Mouse (Mus musculus) adrenal gland, adult 8-10 months (tissue): Measurements from ENCODE around the gene Ppm1h. TPM values are rescaled to one million over a fixed set of nuclear protein-coding genes. Genes with fewer than 3 reads are reported as not detected.
A peak's percentile ranks its signal among the peaks of the same experiment; 100 is the strongest.

ENCODE experiments used
- DNase-seq: peaks from one replicate; pipeline ENCODE4 v3.0.0; 2022
- total RNA-seq, 4 experiments: library from RNA; stranded (reverse); gene quantifications; 2 replicates each; pipeline ENCODE4 v1.2.4; 2022

Ppm1h gene
- total RNA-seq = 10 to 100 TPM; 20.7 to 25.8 (median 24.2) TPM

- peak; percentile 65 for DNase-seq
These were observed at the start of gene Ppm1h for GRCm38 (mm10) chr10:122678541-122679436. TSS of gene Ppm1h (plus strand) at chr10:122678762.

- DNase-seq = no peak
These were observed 49.6 kb upstream of the Ppm1h start for GRCm38 (mm10) chr10:122629003-122629402.

GRCm38 (mm10) chr10:122639879-122640278 is 38.7 kb upstream of the Ppm1h start:
- DNase-seq = no peak

- DNase-seq = no peak
These were observed 37.2 kb upstream of the Ppm1h start for GRCm38 (mm10) chr10:122641263-122641795.

GRCm38 (mm10) chr10:122642125-122642524 is 36.4 kb upstream of the Ppm1h start:
- no peak for DNase-seq

GRCm38 (mm10) chr10:122651932-122652331 is 26.6 kb upstream of the Ppm1h start:
- no peak for DNase-seq

- DNase-seq = no peak
These were observed 26.0 kb upstream of the Ppm1h start for GRCm38 (mm10) chr10:122652578-122652977.

GRCm38 (mm10) chr10:122665652-122666051 is 12.9 kb upstream of the Ppm1h start:
- no peak for DNase-seq

GRCm38 (mm10) chr10:122671253-122671652 is 7.3 kb upstream of the Ppm1h start:
- DNase-seq = no peak

GRCm38 (mm10) chr10:122672044-122672443 is 6.5 kb upstream of the Ppm1h start:
- DNase-seq = no peak

- DNase-seq = peak; percentile 36
These were observed 979 bp downstream of the Ppm1h start for GRCm38 (mm10) chr10:122679437-122680045.

GRCm38 (mm10) chr10:122680387-122681084 is 2.0 kb downstream of the Ppm1h start:
- DNase-seq = no peak

GRCm38 (mm10) chr10:122681085-122681408 is 2.5 kb downstream of the Ppm1h start:
- DNase-seq = no peak

- no peak for DNase-seq
These were observed 5.3 kb downstream of the Ppm1h start for GRCm38 (mm10) chr10:122683819-122684330.

- no peak for DNase-seq
These were observed 6.7 kb downstream of the Ppm1h start for GRCm38 (mm10) chr10:122685297-122685696.

GRCm38 (mm10) chr10:122685836-122686531 is 7.4 kb downstream of the Ppm1h start:
- DNase-seq = no peak

GRCm38 (mm10) chr10:122690698-122691097 is 12.1 kb downstream of the Ppm1h start:
- DNase-seq = no peak

- no peak for DNase-seq
These were observed 14.7 kb downstream of the Ppm1h start for GRCm38 (mm10) chr10:122693158-122693777.

GRCm38 (mm10) chr10:122693911-122694618 is 15.5 kb downstream of the Ppm1h start:
- DNase-seq = no peak

GRCm38 (mm10) chr10:122696335-122696734 is 17.8 kb downstream of the Ppm1h start:
- no peak for DNase-seq

- DNase-seq = no peak
These were observed 19.8 kb downstream of the Ppm1h start for GRCm38 (mm10) chr10:122698347-122698746.
